Mouse (Mus musculus) Patski (cell line): ENCODE measurements around the gene Drd3. TPM values are rescaled to one million over a fixed set of nuclear protein-coding genes. Genes with fewer than 3 reads are reported as not detected.

Experiments used
- ATAC-seq: fragments of 100-300 bp; one replicate; pipeline ENCODE4 v1.8.0; 2021
- CTCF ChIA-PET: fragments of 350-600 bp; sonication (Branson Sonifier 250); formaldehyde crosslinking; loops from one replicate; lab custom pipeline; 2022; ENCODE audit warnings: inconsistent platforms; lab: Charles Lee
- POLR2A ChIA-PET: fragments of 350-600 bp; sonication (Branson Sonifier 250); formaldehyde crosslinking; loops from one replicate; lab custom pipeline; 2022; ENCODE audit warnings: antibody characterized with exemption, inconsistent platforms; lab: Charles Lee
- DNase-seq: peaks from one replicate; pipeline ENCODE4 v3.0.0-alpha.2; 2011; ENCODE audit warnings: low read depth, low spot score
- H3K27me3 ChIP-seq: fragments of 371-371 bp; one replicate; pipeline ENCODE4 v1.5.1; 2021
- CTCF ChIP-seq: fragments of 100-300 bp; IDR thresholded peaks from one replicate; pipeline ENCODE4 v1.5.1; 2021
- in situ Hi-C: fragments of 300-500 bp; cut with MboI; formaldehyde crosslinking; loops from 3 replicates; pipeline ENCODE4 v1.11.1; 2018; ENCODE audit warnings: low pct_unique_long_range_greater_than_20kb, mixed read lengths
- polyA plus RNA-seq: library from polyadenylated mRNA; unstranded; gene quantifications from one replicate; pipeline ENCODE4 v1.2.3, GENCODE M21; 2021

Drd3 gene
- polyA plus RNA-seq, 1 experiment from 2014 or later: not detected

DNA sequence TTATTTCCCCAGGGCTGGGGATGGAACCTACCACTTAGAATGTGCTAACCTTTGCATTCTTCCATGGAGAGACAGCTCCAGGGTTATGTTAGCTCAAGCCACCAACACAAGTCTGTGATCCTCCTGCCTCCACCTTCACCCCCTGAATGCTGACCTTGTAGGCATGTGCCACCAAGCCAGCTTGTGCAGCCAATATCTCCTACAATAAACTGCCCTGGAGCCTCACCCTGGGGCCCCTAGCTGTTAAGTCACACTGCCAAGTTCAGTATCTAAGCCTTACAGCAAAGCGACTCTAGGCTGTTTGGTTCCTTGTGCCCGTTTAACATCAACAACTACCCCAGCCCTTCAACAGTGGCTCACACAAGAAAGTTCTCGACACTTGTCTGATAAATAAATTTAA is 47.3 kb downstream of the Drd3 start:
- H3K27me3 ChIP-seq: no peaks in the 10 kb centered on the region
- ATAC-seq (no peak), DNase-seq (no peak)
- ChIA-PET POLR2A (no interaction called here), CTCF (no interaction called here)
- TF ChIP-seq CTCF: no peak
- in situ Hi-C loops: loop anchor here (25.0 kb wide), 1 partner anchor 1514 kb away; no protein-coding TSS in a partner anchor

DNA sequence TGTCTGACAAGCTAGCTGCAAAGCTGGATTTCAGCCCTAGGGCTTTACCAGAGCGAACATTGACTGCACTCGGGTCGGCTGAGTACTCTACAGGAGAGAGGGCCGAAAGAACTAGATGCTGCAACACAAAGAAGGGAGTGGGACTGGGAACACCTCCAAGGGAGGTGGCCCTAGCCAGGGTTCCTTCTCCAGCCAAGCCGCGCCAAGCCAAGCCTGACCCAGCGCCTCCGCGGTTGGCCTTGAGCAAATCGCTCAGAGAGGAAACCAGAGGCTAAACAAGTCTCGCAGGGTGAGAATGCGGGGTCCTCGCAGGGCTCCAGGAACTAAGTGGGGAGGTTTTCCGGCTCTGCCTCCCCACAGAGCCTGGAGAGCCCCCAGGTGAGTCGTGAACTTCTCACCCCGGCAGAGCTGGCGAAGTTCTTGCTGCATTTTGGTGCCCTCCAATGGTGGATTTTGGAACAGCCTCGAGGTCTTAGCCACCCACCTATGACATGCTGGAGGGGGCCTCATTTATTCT is 48.0 kb downstream of the Drd3 start:
- no peaks in the 10 kb centered on the region for H3K27me3 ChIP-seq
- ChIA-PET CTCF (interaction anchor here (1.2 kb wide), 1 partner anchor 10 kb away, joined by 3 read pairs; no protein-coding TSS in a partner anchor), POLR2A (no interaction called here)
- in situ Hi-C loops: loop anchor here (25.0 kb wide), 1 partner anchor 1515 kb away; no protein-coding TSS in a partner anchor
- peak; percentile 86 for TF ChIP-seq CTCF
- ATAC-seq: peak; percentile 67
- DNase-seq: peak; percentile 6

DNA sequence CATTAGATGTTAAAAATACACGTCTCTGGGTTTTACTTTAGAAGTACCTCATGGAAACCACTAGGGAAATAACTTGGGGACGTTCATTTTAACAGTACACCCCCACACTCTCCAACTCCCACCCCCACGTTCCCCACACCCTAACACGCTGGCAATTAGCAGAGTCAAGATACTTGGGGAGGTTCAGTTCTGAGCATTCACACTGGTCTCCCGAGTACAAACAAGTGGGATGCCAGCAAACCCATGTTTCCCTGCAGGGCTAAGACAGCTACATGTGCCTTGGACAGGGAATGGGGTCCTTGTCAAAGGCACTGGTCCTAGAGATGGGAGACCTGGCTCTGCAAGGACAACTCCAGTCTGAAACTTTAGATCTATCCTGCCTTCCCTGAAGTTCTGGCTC is 48.6 kb downstream of the Drd3 start:
- H3K27me3 ChIP-seq: no peaks in the 10 kb centered on the region
- DNase-seq: no peak
- no peak for TF ChIP-seq CTCF
- POLR2A ChIA-PET: no interaction called here
- no peak for ATAC-seq
- CTCF ChIA-PET: interaction anchor here (1.1 to 1.2 kb wide), 2 partner anchors 11 to 1349 kb away, joined by 3 read pairs; no protein-coding TSS in a partner anchor
- in situ Hi-C loops: loop anchor here (25.0 kb wide), 1 partner anchor 1515 kb away; no protein-coding TSS in a partner anchor

DNA sequence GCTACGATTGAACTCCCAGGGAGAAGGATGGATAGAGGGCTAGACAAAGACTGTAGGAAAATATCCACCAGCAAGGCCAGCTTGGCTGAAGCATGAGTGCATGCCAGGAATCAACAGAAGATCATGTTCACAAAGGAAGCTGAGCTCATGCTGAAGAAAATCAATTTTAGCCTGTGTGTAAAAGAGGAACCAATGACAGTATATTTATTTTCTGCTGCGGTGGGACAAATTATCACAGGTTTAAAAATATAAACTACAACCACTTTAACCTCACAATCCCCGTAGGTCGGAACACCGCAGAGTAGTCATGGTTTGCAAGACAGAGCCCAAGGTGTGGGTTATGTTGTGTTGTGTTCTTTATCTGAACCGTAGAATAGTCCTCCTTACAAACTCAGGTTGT is 50.5 kb downstream of the Drd3 start:
- ATAC-seq (no peak), DNase-seq (no peak)
- ChIA-PET POLR2A (no interaction called here), CTCF (no interaction called here)
- H3K27me3 ChIP-seq: no peaks in the 10 kb centered on the region
- in situ Hi-C loops: loop anchor here (25.0 kb wide), 1 partner anchor 1517 kb away; no protein-coding TSS in a partner anchor
- TF ChIP-seq CTCF: no peak

DNA sequence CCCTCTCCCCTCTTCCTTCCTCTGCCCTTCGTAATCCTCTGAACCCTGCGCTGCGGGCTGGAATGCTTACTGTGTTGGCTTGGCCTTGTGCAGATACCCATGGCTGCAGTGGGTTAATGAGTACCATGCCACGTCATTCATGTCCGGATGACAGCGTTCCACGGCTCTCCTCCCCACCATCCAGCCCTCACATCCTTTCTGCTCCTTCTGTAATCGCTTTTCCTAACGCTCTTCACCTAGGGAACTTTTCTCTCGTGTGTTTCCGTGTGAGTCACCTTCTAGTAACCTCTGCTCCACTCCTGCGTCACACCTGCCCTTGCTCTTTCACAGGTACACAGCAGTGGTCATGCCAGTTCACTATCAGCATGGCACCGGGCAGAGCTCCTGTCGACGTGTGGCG is 53.2 kb downstream of the Drd3 start:
- in situ Hi-C loops: loop anchor here (25.0 kb wide), 1 partner anchor 1520 kb away; no protein-coding TSS in a partner anchor
- POLR2A ChIA-PET: no interaction called here
- no peaks in the 10 kb centered on the region for H3K27me3 ChIP-seq
- no peak for TF ChIP-seq CTCF
- DNase-seq: peak; percentile 9
- peak; percentile 78 for ATAC-seq
- CTCF ChIA-PET: no interaction called here

DNA sequence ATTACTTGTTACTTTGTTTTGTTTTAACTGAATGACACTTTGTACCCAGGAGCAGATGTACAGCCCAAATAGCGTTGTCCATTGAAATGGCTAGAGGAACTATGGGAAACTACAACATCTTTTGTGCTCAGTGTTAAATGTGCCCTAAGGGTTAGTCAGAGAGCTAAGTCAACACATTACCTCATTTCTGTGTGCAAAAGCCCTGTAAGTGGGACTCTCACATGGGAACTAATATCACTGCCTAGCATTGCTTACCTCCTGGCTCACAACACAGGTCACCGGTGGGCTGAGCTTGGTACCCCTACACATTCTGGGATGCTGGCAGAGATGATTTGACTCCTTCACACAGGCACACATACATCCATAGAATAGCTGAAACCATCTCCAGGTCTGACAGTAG is 55.6 kb downstream of the Drd3 start:
- in situ Hi-C loops: loop anchor here (25.0 kb wide), 1 partner anchor 1522 kb away; no protein-coding TSS in a partner anchor
- POLR2A ChIA-PET: no interaction called here
- no peak for ATAC-seq
- DNase-seq: no peak
- TF ChIP-seq CTCF: no peak
- H3K27me3 ChIP-seq: no peaks in the 10 kb centered on the region
- CTCF ChIA-PET: no interaction called here

DNA sequence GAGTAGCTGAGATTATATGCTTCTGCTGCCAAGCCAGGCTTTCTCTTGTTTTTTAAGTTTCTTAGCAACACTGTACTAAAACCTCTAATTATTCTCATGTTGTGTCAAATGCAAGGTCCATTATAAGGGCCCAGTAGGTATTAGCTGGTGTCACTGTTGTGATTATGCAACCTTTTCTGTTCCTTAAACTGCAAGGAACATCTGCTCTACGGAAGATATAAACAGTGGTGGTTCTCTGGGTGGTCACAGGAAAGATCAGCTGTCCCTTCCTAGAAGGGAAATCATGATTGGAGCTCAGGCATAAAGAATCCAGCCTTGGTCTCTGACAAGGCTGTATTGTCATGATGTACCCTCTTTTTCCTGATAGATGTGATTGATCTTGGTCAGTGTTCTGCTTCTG is 57.6 kb downstream of the Drd3 start:
- DNase-seq: no peak
- in situ Hi-C loops: loop anchor here (25.0 kb wide), 1 partner anchor 1524 kb away; no protein-coding TSS in a partner anchor
- CTCF ChIA-PET: no interaction called here

DNA sequence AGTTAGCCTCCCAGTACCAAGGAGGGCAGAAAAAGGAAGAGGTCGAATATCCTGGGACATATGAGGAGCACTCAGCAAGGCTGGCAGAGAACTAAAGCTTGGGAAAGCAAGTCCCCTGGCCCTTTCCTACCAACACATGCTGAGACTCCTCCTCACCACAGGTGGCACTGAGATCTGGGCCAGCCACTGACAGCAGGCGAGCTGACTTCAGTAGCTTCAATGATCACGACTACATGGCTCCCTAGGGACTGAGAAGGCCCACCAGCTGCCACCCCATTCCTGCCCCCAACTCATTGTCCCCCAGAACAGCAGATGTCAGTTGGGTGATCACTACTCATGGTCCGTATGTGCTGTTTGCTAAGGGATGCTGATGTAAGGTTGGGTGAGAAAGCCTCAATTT is 60.8 kb downstream of the Drd3 start:
- TF ChIP-seq CTCF: no peak
- ChIA-PET CTCF (no interaction called here), POLR2A (no interaction called here)
- no peak for DNase-seq
- in situ Hi-C loops: loop anchor here (25.0 kb wide), 1 partner anchor 1527 kb away; no protein-coding TSS in a partner anchor
- H3K27me3 ChIP-seq: peaks cover 9% of the 10 kb centered on the region
- no peak for ATAC-seq

More for the DNA sequence above, 57.6 kb downstream of the Drd3 start:
- ATAC-seq: no peak
- POLR2A ChIA-PET: no interaction called here
- no peaks in the 10 kb centered on the region for H3K27me3 ChIP-seq
- TF ChIP-seq CTCF: no peak

DNA sequence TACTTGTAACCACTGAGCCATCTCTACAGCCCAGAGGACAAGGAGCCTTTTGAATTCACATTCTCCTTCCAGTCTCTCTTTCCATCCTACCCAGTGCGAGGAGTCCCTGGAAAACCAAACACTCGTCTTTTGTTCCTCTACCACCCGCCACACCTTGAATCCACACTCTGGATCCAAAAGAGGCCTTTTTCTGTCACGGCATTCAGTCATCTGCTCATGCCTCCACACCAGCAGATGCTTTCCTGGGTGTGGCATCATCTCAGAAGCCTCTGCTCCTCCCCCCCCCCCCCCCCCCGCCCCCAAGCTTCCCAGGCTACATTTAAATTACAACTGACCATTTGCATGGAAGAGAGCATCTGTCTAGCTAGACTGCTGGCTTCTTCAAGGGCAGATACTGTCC is 62.5 kb downstream of the Drd3 start:
- no peak for TF ChIP-seq CTCF
- CTCF ChIA-PET: no interaction called here
- POLR2A ChIA-PET: no interaction called here

DNA sequence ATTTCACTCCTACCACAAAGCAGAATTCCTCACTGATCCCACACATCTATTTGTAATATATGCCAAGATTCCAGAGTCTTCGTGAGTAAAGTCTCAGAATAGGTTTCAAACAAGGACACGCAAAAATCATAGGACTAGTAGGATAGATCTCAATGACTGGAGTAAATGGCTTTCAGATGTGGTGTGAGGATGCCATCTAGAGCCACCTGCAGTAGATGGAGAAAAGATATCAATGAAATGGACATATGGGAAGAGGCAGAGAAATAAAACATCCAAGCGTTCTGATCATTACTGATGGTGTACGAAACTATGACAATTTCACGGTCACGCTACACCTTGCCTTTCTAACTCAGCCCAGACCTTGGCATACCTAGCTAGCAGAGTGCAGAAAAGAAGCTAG is 64.6 kb downstream of the Drd3 start:
- CTCF ChIA-PET: no interaction called here
- POLR2A ChIA-PET: no interaction called here

More for the DNA sequence above, 62.5 kb downstream of the Drd3 start:
- ATAC-seq (no peak), DNase-seq (no peak)
- in situ Hi-C loops: loop anchor here (25.0 kb wide), 1 partner anchor 1529 kb away; no protein-coding TSS in a partner anchor
- H3K27me3 ChIP-seq: peaks cover 20% of the 10 kb centered on the region

DNA sequence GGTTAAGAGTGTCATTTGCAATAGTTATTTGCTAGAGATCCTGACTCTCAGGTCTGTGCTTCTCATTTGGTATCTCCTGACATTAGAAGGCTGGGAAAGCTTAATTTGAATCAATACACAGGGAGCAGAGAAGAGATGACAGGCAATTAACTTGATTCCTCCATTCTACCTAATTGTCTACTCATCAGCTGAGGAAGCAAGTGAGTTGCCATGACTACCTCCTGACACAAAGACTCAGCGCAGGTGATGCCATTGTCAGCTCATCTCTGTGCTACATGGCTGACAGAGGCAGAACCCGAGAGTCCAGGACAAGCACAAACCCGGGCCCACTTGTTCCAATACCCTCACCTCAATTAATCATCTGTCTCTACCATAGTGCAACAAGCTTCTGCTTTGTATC is 73.7 kb downstream of the Drd3 start:
- TF ChIP-seq CTCF: no peak
- in situ Hi-C loops: no loop called here
- H3K27me3 ChIP-seq: peaks cover 40% of the 10 kb centered on the region
- ATAC-seq: no peak
- ChIA-PET POLR2A (no interaction called here), CTCF (no interaction called here)
- no peak for DNase-seq

More for the DNA sequence above, 64.6 kb downstream of the Drd3 start:
- TF ChIP-seq CTCF: no peak
- ATAC-seq (no peak), DNase-seq (no peak)
- in situ Hi-C loops: loop anchor here (25.0 kb wide), 1 partner anchor 1531 kb away; no protein-coding TSS in a partner anchor
- peaks cover 20% of the 10 kb centered on the region for H3K27me3 ChIP-seq
